Mouse (Mus musculus): ENCODE results near the gene Marf1.
"Not testable (repeated sequence)": the region's sequence is repeated elsewhere in the genome, so short reads cannot be mapped to it uniquely, and the experiment has no call there.

Gene Marf1

GRCm38 (mm10) chr16:14162988-14163416, at the start of gene Marf1, which contains the start of gene Nde1:
Marf1 (minus strand) TSS chr16:14163351.
Nde1 (plus strand) TSS chr16:14163275.
- DNase-seq (ENCODE audit: low spot score), result peak; percentile 97

- no peak for DNase-seq (ENCODE audit: low spot score)
Measured at GRCm38 (mm10) chr16:14198798-14199197, 35.6 kb upstream of the Marf1 start.

GRCm38 (mm10) chr16:14195427-14195826, 32.3 kb upstream of the Marf1 start:
- DNase-seq (ENCODE audit: low spot score), result peak; percentile 62

GRCm38 (mm10) chr16:14194164-14194950, 31.2 kb upstream of the Marf1 start:
- DNase-seq (ENCODE audit: low spot score), result no peak

GRCm38 (mm10) chr16:14185516-14185915, 22.4 kb upstream of the Marf1 start:
- DNase-seq (ENCODE audit: low spot score), result no peak

GRCm38 (mm10) chr16:14183856-14184255, 20.7 kb upstream of the Marf1 start:
- DNase-seq (ENCODE audit: low spot score), result no peak

- no peak for DNase-seq (ENCODE audit: low spot score)
Measured at GRCm38 (mm10) chr16:14182360-14182759, 19.2 kb upstream of the Marf1 start.

GRCm38 (mm10) chr16:14180163-14180733, 17.1 kb upstream of the Marf1 start:
- no peak for DNase-seq (ENCODE audit: low spot score)

- no peak for DNase-seq (ENCODE audit: low spot score)
Measured at GRCm38 (mm10) chr16:14178041-14178440, 14.9 kb upstream of the Marf1 start.

GRCm38 (mm10) chr16:14169706-14170105, 6.6 kb upstream of the Marf1 start:
- DNase-seq (ENCODE audit: low spot score), result no peak

GRCm38 (mm10) chr16:14166490-14166889, 3.3 kb upstream of the Marf1 start:
- DNase-seq (ENCODE audit: low spot score), result no peak

- peak; percentile 40 for DNase-seq (ENCODE audit: low spot score)
Measured at GRCm38 (mm10) chr16:14163731-14164130, 580 bp upstream of the Marf1 start.

GRCm38 (mm10) chr16:14160941-14161340, 2.2 kb downstream of the Marf1 start:
- DNase-seq (ENCODE audit: low spot score), result no peak

GRCm38 (mm10) chr16:14159746-14160131, 3.4 kb downstream of the Marf1 start:
- peak; percentile 89 for DNase-seq (ENCODE audit: low spot score)

GRCm38 (mm10) chr16:14158936-14159745, 4.0 kb downstream of the Marf1 start:
- DNase-seq (ENCODE audit: low spot score), result peak; percentile 100

GRCm38 (mm10) chr16:14158536-14158935, 4.6 kb downstream of the Marf1 start:
- DNase-seq (ENCODE audit: low spot score), result no peak

GRCm38 (mm10) chr16:14156312-14156711, 6.8 kb downstream of the Marf1 start:
- DNase-seq (ENCODE audit: low spot score), result no peak

- DNase-seq (ENCODE audit: low spot score), result not testable (repeated sequence)
Measured at GRCm38 (mm10) chr16:14155638-14156037, 7.5 kb downstream of the Marf1 start.

GRCm38 (mm10) chr16:14151718-14152117, 11.4 kb downstream of the Marf1 start:
- no peak for DNase-seq (ENCODE audit: low spot score)

GRCm38 (mm10) chr16:14147712-14148111, 15.4 kb downstream of the Marf1 start:
- DNase-seq (ENCODE audit: low spot score), result no peak

GRCm38 (mm10) chr16:14143298-14143697, 19.9 kb downstream of the Marf1 start:
- no peak for DNase-seq (ENCODE audit: low spot score)

- DNase-seq (ENCODE audit: low spot score), result no peak
Measured at GRCm38 (mm10) chr16:14139106-14139505, 24.0 kb downstream of the Marf1 start.

Measured in embryo, embryonic 10.5 days (tissue).